Mouse (Mus musculus) olfactory bulb, adult 2 months (tissue): ENCODE data around the gene Vegfd. TPM values are rescaled to one million over a fixed set of nuclear protein-coding genes. Genes with fewer than 3 reads are reported as not detected.

Experiments used
- H3K27ac ChIP-seq: fragments of 200-500 bp; 2 replicates; pipeline ENCODE4 v1.5.1; 2012; ENCODE audit warnings: low read depth, low read length; ENCODE audit not compliant: insufficient read depth
- H3K4me1 ChIP-seq: fragments of 200-500 bp; 2 replicates; pipeline ENCODE4 v1.6.1; 2012; ENCODE audit warnings: low read length; ENCODE audit not compliant: control insufficient read depth, insufficient read depth
- H3K4me3 ChIP-seq: fragments of 200-500 bp; 2 replicates; pipeline ENCODE4 v1.5.1; 2012; ENCODE audit warnings: mild to moderate bottlenecking, low read depth, low read length, moderate library complexity; ENCODE audit not compliant: insufficient read depth
- CTCF ChIP-seq: fragments of 200-500 bp; IDR thresholded peaks from 2 replicates; pipeline ENCODE4 v1.5.1; 2012; ENCODE audit warnings: low read depth, mild to moderate bottlenecking, low read length, moderate library complexity; ENCODE audit not compliant: insufficient read depth
- POLR2A ChIP-seq: fragments of 200-500 bp; IDR thresholded peaks from 2 replicates; pipeline ENCODE4 v1.6.1; 2012; ENCODE audit warnings: mild to moderate bottlenecking, low read depth, low read length, moderate library complexity; ENCODE audit not compliant: insufficient read depth
- WGBS: fragments of 180-500 bp; shearing (Covaris S2); methylation state at CpG from one replicate; pipeline ENCODE4 v1.1.7; 2018; 5-methylcytosine and 5-hydroxymethylcytosine counted together
- polyA plus RNA-seq: library from polyadenylated mRNA; stranded (reverse); fragments of >200 nt; gene quantifications from 2 replicates; pipeline ENCODE4 v1.2.4, GENCODE M21; 2012; ENCODE audit warnings: low replicate concordance; ENCODE audit not compliant: missing spikeins, insufficient read depth, insufficient read length

Vegfd gene
- polyA plus RNA-seq, 1 experiment, result not detected

- TF ChIP-seq POLR2A, result no peak
- TF ChIP-seq CTCF, result no peak
- H3K4me1 ChIP-seq, result no peaks in the 10 kb centered on the region
- H3K27ac ChIP-seq, result no peak overlapping the region
- H3K4me3 ChIP-seq, result no peak overlapping the region
- 86% methylated on average over 2 of the region's 2 CpGs for WGBS
Measured at GRCm38 (mm10) chrX:164431133-164431532, 58.0 kb downstream of the Vegfd start.

GRCm38 (mm10) chrX:164431541-164431940, 58.4 kb downstream of the Vegfd start:
- H3K27ac ChIP-seq, result no peak overlapping the region
- H3K4me1 ChIP-seq, result no peaks in the 10 kb centered on the region
- TF ChIP-seq POLR2A, result no peak
- no peak for TF ChIP-seq CTCF
- H3K4me3 ChIP-seq, result no peak overlapping the region
- 94% methylated on average over 6 of the region's 6 CpGs for WGBS

GRCm38 (mm10) chrX:164432682-164433081, 59.5 kb downstream of the Vegfd start:
- H3K4me1 ChIP-seq, result no peaks in the 10 kb centered on the region
- no peak overlapping the region for H3K27ac ChIP-seq
- H3K4me3 ChIP-seq, result no peak overlapping the region
- WGBS, result 72% methylated on average over 9 of the region's 9 CpGs
- TF ChIP-seq CTCF, result no peak
- TF ChIP-seq POLR2A, result no peak

GRCm38 (mm10) chrX:164436709-164437108, 63.5 kb downstream of the Vegfd start, which contains the start of gene Asb11:
Gene Asb11, plus strand, starts transcription at chrX:164436994.
- 72% methylated on average over 8 of the region's 8 CpGs for WGBS
- Histone ChIP-seq H3K4me1 (no peaks in the 10 kb centered on the region), H3K27ac (no peak within 1 kb of the TSS), H3K4me3 (no peak within 1 kb of the TSS)
- TF ChIP-seq CTCF, result no peak
- TF ChIP-seq POLR2A, result no peak

- no peak overlapping the region for H3K4me3 ChIP-seq
- WGBS, result 83% methylated on average over 7 of the region's 7 CpGs
- TF ChIP-seq POLR2A (no peak), CTCF (no peak)
- H3K27ac ChIP-seq, result no peak overlapping the region
- H3K4me1 ChIP-seq, result no peaks in the 10 kb centered on the region
Measured at GRCm38 (mm10) chrX:164439462-164439861, 66.3 kb downstream of the Vegfd start.

- 25% methylated on average over 2 of the region's 2 CpGs for WGBS
- Histone ChIP-seq H3K27ac (no peak overlapping the region), H3K4me1 (no peaks in the 10 kb centered on the region), H3K4me3 (no peak overlapping the region)
- TF ChIP-seq CTCF, result no peak
- TF ChIP-seq POLR2A, result no peak
Measured at GRCm38 (mm10) chrX:164440140-164440539, 67.0 kb downstream of the Vegfd start.

GRCm38 (mm10) chrX:164440703-164441102, 67.5 kb downstream of the Vegfd start:
- Histone ChIP-seq H3K4me1 (no peaks in the 10 kb centered on the region), H3K4me3 (no peak overlapping the region), H3K27ac (no peak overlapping the region)
- 79% methylated on average over 3 of the region's 3 CpGs for WGBS
- TF ChIP-seq POLR2A (no peak), CTCF (no peak)

- H3K4me3 ChIP-seq, result no peak overlapping the region
- 87% methylated on average over 3 of the region's 3 CpGs for WGBS
- TF ChIP-seq CTCF (no peak), POLR2A (no peak)
- H3K4me1 ChIP-seq, result no peaks in the 10 kb centered on the region
- H3K27ac ChIP-seq, result no peak overlapping the region
Measured at GRCm38 (mm10) chrX:164441306-164441705, 68.1 kb downstream of the Vegfd start.

GRCm38 (mm10) chrX:164445601-164446000, 72.4 kb downstream of the Vegfd start:
- Histone ChIP-seq H3K4me1 (no peaks in the 10 kb centered on the region), H3K4me3 (no peak overlapping the region), H3K27ac (no peak overlapping the region)
- TF ChIP-seq CTCF (no peak), POLR2A (no peak)
- 90% methylated on average over 12 of the region's 12 CpGs for WGBS

GRCm38 (mm10) chrX:164446106-164446551, 73.0 kb downstream of the Vegfd start:
- Histone ChIP-seq H3K4me3 (no peak overlapping the region), H3K27ac (no peak overlapping the region), H3K4me1 (no peaks in the 10 kb centered on the region)
- TF ChIP-seq CTCF (no peak), POLR2A (no peak)
- 83% methylated on average over 10 of the region's 10 CpGs for WGBS
